8 mouse cellular contexts compared by ENCODE assay signal in the genomic region with DNA sequence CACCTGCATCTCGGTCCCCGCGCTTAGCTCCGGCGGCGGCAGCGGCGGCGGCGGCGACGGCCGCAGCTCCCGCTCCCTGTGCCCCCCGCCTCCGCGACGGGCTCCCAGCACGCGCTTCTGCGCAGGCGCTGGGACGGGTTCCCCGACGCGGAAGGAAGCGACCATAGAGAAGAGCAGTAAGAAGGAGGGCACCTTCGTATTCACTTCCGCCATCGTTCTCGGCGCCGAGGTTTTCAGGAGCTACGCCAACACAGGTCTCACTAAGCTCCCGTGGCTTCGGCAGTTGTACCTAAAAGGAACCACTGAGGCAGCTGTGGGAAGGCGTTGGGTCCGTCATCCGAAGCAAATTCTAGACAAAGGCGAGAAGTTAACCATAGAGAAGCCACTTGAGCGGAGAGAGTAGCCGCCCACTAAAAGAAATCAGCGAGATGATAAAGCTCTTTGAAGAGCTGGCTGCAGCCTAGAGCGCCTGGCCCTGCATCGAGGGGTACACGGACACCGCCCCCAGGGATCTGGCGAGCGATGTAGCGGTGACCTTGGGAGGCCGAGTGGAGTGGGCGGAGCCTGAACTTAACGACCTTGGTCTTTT. TPM values are rescaled to one million over a fixed set of nuclear protein-coding genes. Genes with fewer than 3 reads are reported as not detected.
DNase-seq lines count a peak whose midpoint lies in the region; ATAC-seq lines count a peak whose summit lies in the region.

A gene (minus strand): TSS at position 432 of the 589 bp plus-strand sequence.

- H3K9ac ChIP-seq in embryonic facial prominence, embryonic 11.5 days (replicated peaks; ENCODE audit: low read length): peak within 1 kb of the TSS; percentile 92
- peak within 1 kb of the TSS; percentile 80 for H3K9ac ChIP-seq in limb, embryonic 11.5 days (ENCODE audit: low read length)
- peak within 1 kb of the TSS; percentile 97 for H3K9ac ChIP-seq in midbrain, embryonic 14.5 days (replicated peaks; ENCODE audit: low read length)

- H3K4me3 ChIP-seq in embryonic facial prominence, embryonic 11.5 days (ENCODE audit: low read depth, low read length): peak within 1 kb of the TSS; percentile 87
- H3K4me3 ChIP-seq in limb, embryonic 11.5 days (ENCODE audit: low read depth, low read length): peak within 1 kb of the TSS; percentile 70
- H3K4me3 ChIP-seq in midbrain, embryonic 14.5 days (replicated peaks; ENCODE audit: low read depth, low read length): peak within 1 kb of the TSS; percentile 94

- no peaks in the 10 kb centered on the region for H3K27me3 ChIP-seq in embryonic facial prominence, embryonic 11.5 days (ENCODE audit: control insufficient read depth, insufficient read depth, low read length)
- no peaks in the 10 kb centered on the region for H3K27me3 ChIP-seq in limb, embryonic 11.5 days (ENCODE audit: control insufficient read depth, insufficient read depth, low read length)
- no peaks in the 10 kb centered on the region for H3K27me3 ChIP-seq in midbrain, embryonic 14.5 days (ENCODE audit: control insufficient read depth, insufficient read depth, low read length)

- no peaks in the 10 kb centered on the region for H3K9me3 ChIP-seq in embryonic facial prominence, embryonic 11.5 days (replicated peaks; ENCODE audit: control insufficient read depth, low read length)
- no peaks in the 10 kb centered on the region for H3K9me3 ChIP-seq in limb, embryonic 11.5 days (ENCODE audit: control insufficient read depth, low read length)
- no peaks in the 10 kb centered on the region for H3K9me3 ChIP-seq in midbrain, embryonic 14.5 days (ENCODE audit: control insufficient read depth, low read length)

- DNase-seq in urinary bladder, adult 18-20 months (ENCODE audit: low spot score in 2 of 2): peak; percentile 79 to 81
- DNase-seq in urinary bladder, postnatal 10 days (ENCODE audit: low spot score): no peak
- peak; percentile 93 for DNase-seq in embryonic facial prominence, embryonic 11.5 days (ENCODE audit: low spot score)
- DNase-seq in kidney, adult 18-20 months: peak; percentile 88
- DNase-seq in limb, embryonic 11.5 days (ENCODE audit: low spot score): peak; percentile 91
- peak; percentile 97 for DNase-seq in midbrain, embryonic 14.5 days
- DNase-seq in spleen, adult 18-20 months: peak; percentile 79 to 81

- no peaks in the 10 kb centered on the region for H3K36me3 ChIP-seq in embryonic facial prominence, embryonic 11.5 days (replicated peaks; ENCODE audit: control insufficient read depth, insufficient read depth, low read depth, low read length)
- H3K36me3 ChIP-seq in limb, embryonic 11.5 days (ENCODE audit: control insufficient read depth, insufficient read depth, low read length): peaks cover 8% of the 10 kb centered on the region; the same call in 1 of the 2 replicates
- H3K36me3 ChIP-seq in midbrain, embryonic 14.5 days (ENCODE audit: control insufficient read depth, insufficient read depth, low read length): peaks cover 26% of the 10 kb centered on the region

- H3K27ac ChIP-seq in embryonic facial prominence, embryonic 11.5 days (replicated peaks; ENCODE audit: low read depth, low read length): peak within 1 kb of the TSS; percentile 77
- peak within 1 kb of the TSS; percentile 43 for H3K27ac ChIP-seq in limb, embryonic 11.5 days (replicated peaks; ENCODE audit: low read depth, low read length)
- H3K27ac ChIP-seq in midbrain, embryonic 14.5 days (replicated peaks; ENCODE audit: low read depth, low read length): peak within 1 kb of the TSS; percentile 96

- ATAC-seq in embryonic facial prominence, embryonic 11.5 days (replicated peaks; ENCODE audit: insufficient number of reproducible peaks, low FRiP score, low TSS enrichment, low read depth): peak; percentile 87
- ATAC-seq in granulocyte monocyte progenitor cell, adult 5-6 weeks (replicated peaks; ENCODE audit: poor library complexity, severe bottlenecking): peak; percentile 58
- ATAC-seq in limb, embryonic 11.5 days (ENCODE audit: insufficient number of reproducible peaks, low FRiP score, low TSS enrichment, low read depth): peak; percentile 89
- peak; percentile 92 for ATAC-seq in midbrain, embryonic 14.5 days (ENCODE audit: low FRiP score, low TSS enrichment)

- H3K4me2 ChIP-seq in embryonic facial prominence, embryonic 11.5 days (ENCODE audit: low read depth, low read length): peak within 1 kb of the TSS; percentile 84
- peak within 1 kb of the TSS; percentile 74 for H3K4me2 ChIP-seq in limb, embryonic 11.5 days (ENCODE audit: low read depth, severe bottlenecking)
- peak within 1 kb of the TSS; percentile 97 for H3K4me2 ChIP-seq in midbrain, embryonic 14.5 days (ENCODE audit: low read length)

- H3K4me1 ChIP-seq in embryonic facial prominence, embryonic 11.5 days (ENCODE audit: control insufficient read depth, insufficient read depth, low read length): no peaks in the 10 kb centered on the region
- H3K4me1 ChIP-seq in limb, embryonic 11.5 days (ENCODE audit: control insufficient read depth, insufficient read depth, low read length): peaks cover 6% of the 10 kb centered on the region
- H3K4me1 ChIP-seq in midbrain, embryonic 14.5 days (ENCODE audit: control insufficient read depth, insufficient read depth, low read length): peaks cover 15% of the 10 kb centered on the region

- under 1% methylated on average over 49 of the region's 53 CpGs for WGBS in embryonic facial prominence, embryonic 11.5 days
- under 1% methylated on average over 39 of the region's 53 CpGs for WGBS in limb, embryonic 11.5 days
- WGBS in midbrain, embryonic 14.5 days: under 1% methylated on average over 53 of the region's 53 CpGs

RNA-seq across cellular contexts. Expression of the gene that starts here (rescaled TPM):
- polyA plus RNA-seq in embryonic facial prominence, embryonic 11.5 days (2014; fragmentation: Nextera tagmentation; extraction: Ambion mirVana): 36.3 and 39.3 TPM in 2 replicates
- 35.9 and 58.3 TPM in 2 replicates for total RNA-seq in granulocyte monocyte progenitor cell, adult 5-6 weeks (2014; fragmentation: Nextera tagmentation)
- 15.6 and 17.3 TPM in 2 replicates for total RNA-seq in granulocyte monocyte progenitor cell, adult 5-6 weeks (2017)
- polyA plus RNA-seq in limb, embryonic 11.5 days (2014; fragmentation: Nextera tagmentation; extraction: Ambion mirVana): 50.7 and 51.3 TPM in 2 replicates
- polyA plus RNA-seq in midbrain, embryonic 14.5 days (2014; fragmentation: Nextera tagmentation; extraction: Ambion mirVana): 67.5 and 73.1 TPM in 2 replicates

Comparison
In these comparisons a context has a peak if more than half of its experiments do, and no peak if none do; other contexts are left out.
1. H3K27ac ChIP-seq: peak in every context shown above with its lines; median percentile 96 in midbrain, embryonic 14.5 days; 77 in embryonic facial prominence, embryonic 11.5 days; 43 in limb, embryonic 11.5 days.